Mouse (Mus musculus) T-helper 17 cell (primary cell): ENCODE results near the gene Kif2c.

Source experiments
- in situ Hi-C, 2 experiments: fragments of 300-600 bp; cut with MboI, MseI; formaldehyde crosslinking; loops; 1 replicate in 1 of 2; 2 replicates in 1 of 2; pipeline ENCODE4 v1.15.1; 2025; ENCODE audit warnings: high pct_unique_total_duplicates in 2 of 2

Gene Kif2c

DNA sequence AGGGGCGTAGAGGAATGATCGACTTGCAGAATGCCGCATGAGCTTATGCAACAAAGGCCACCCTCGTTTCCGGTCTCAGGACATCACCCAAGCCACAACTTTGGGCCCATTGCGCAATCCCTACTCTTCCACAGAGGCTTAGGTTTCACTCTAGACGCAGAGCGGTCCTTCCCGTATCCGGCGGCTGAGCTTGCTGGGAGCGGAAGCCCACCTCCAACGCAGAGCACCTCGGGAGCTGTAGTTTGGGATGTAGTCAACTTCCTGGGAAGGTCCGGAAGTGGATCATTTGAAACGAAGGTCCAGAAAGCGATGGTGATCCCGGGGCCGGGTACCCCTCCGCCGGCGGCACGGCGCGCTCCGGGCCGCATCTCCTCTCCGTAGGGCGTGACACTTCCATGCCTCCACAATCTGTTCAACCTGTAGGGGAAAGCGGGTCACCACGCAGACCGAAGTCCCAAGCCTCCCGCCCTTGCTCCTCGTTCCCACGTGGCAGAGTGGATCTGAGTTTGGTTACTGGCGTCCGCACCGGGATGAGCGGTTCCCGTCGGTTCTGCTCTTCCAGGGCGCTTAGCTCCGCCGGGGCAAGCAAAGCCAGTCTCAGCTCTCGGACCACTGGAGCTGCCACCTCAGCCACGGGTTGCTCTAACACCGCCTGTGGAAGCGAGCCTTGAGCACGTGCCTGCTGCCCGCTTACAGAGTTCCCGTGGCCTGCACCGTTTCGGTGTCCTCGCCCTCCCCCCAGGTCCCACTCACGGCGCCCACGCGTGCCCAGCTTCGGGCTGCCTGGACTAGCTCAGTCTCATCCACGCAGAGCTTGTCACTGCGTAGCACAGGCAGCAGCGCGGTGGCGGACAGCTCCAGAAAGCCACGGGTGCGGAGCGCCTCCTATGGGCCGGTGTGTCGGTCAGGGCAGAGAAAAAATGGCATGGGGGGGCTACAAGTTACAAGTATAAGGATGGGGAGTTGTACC is 61.7 kb downstream of the Kif2c start:
- in situ Hi-C loops = no loop called here

DNA sequence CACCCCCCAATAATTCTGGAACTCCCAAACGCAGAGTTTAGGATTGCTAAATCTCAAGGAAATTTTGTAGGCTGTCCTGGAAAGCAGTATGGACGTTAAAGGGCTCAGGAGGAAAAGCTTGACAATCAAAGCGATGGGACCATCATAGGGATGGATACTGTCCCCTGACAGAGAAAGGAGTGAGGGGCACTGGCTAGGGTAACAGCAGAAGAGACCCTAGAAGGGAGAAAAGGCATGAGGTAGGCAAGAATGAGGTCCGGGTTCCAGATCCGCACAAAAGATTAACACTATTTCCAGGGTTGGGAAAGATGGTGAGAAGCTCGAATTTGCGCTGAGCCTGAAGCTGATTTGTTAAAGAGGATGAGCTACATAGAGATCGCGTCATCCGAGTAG is 62.4 kb downstream of the Kif2c start:
- in situ Hi-C loops = no loop called here

DNA sequence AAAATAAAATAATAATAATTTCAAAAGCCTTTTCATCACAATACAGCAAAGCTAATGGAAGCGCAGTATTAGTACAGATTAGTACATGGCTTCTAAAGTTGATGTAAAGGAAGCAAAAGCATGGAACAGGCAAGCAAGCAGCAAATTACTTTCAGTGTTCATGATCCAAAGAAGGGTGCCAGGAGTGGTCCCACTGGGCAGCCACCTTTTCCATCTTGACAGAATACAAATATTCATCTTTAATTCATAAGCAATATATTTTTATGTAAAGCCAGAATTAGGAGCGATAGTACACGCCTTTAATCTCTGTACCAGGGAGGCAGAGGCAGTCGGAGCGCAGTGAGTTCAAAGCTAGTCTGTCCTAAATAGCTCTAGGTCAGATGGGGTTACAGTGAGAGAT is 62.8 kb downstream of the Kif2c start:
- in situ Hi-C loops = no loop called here

- in situ Hi-C loops = no loop called here
Measured at GRCm38 (mm10) chr4:117117931-117118330, 64.5 kb downstream of the Kif2c start.

- in situ Hi-C loops = no loop called here
Measured at GRCm38 (mm10) chr4:117115592-117115991, 66.8 kb downstream of the Kif2c start.

DNA sequence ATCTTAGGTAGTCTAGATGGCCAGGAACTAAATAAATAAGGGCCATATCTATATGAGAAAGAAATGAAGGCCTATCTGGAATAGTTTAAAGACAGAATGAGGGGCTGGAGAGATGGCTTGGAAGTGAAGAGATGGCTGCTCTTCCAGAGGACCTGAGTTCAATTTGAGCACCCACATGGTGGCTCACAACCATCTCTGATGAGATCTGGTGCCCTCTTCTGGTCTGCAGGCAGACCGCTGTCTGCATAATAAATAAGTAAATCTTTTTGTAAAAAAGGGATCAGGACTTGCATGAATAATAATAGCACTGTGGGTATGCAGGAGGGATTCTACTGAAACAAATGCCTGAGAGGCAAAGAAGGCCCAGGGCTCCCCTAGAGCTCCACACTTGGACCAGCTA is 69.2 kb downstream of the Kif2c start:
- in situ Hi-C loops = no loop called here

GRCm38 (mm10) chr4:117110985-117111384 is 71.5 kb downstream of the Kif2c start:
- in situ Hi-C loops = no loop called here

- in situ Hi-C loops = no loop called here
Measured at GRCm38 (mm10) chr4:117110249-117110648, 72.2 kb downstream of the Kif2c start.
